Mouse (Mus musculus) embryonic fibroblast, embryonic 13.5 days (primary cell): ENCODE data around the gene Fkbp14.

Experiments
- CTCF ChIP-seq: IDR thresholded peaks from 2 replicates; pipeline ENCODE4 v1.5.1; 2011; ENCODE audit warnings: mild to moderate bottlenecking, control low read depth, low read length, moderate library complexity, borderline replicate concordance; ENCODE audit not compliant: insufficient read depth
- POLR2A ChIP-seq: IDR thresholded peaks from 2 replicates; pipeline ENCODE4 v1.6.1; 2011; ENCODE audit warnings: low read depth, mild to moderate bottlenecking, control low read depth, low read length, moderate library complexity

DNA sequence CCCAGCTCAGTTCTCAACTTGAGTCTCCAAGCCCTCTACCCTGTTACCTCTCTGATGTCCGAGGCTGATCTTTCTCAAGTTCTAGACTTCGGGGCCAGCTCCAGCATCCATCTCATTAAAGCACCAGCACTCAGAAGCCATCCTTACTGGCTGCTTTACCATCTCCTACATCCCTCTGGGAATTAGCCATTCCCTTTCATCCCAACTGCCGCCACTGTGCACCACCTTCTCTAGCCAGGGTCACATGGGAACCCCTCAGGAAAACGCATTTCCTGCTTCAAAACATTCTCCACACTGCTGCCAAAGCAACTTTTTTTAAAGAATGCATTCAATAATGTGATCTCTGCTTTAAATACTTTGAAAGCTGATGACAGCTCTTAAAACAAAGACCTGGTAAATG, 47.8 kb downstream of the Fkbp14 start:
- no peak for TF ChIP-seq CTCF
- no peak for TF ChIP-seq POLR2A
